Mouse (Mus musculus) G1E (cell line): Measurements from ENCODE around the gene Atf6b. TPM values are rescaled to one million over a fixed set of nuclear protein-coding genes. Genes with fewer than 3 reads are reported as not detected.

Source experiments
- ATAC-seq: 2 replicates; pipeline ENCODE4 v1.8.0; 2016; ENCODE audit warnings: mild to moderate bottlenecking; ENCODE audit not compliant: insufficient number of reproducible peaks, poor library complexity, low FRiP score, severe bottlenecking; ENCODE audit errors: extremely low read depth
- DNase-seq: peaks from one replicate; pipeline ENCODE4 v3.0.0; 2012; ENCODE audit warnings: low spot score
- H3K27me3 ChIP-seq: 2 replicates; pipeline ENCODE4 v1.6.1; 2012; ENCODE audit warnings: mild to moderate bottlenecking, low read length, inconsistent platforms; ENCODE audit not compliant: insufficient read depth
- H3K36me3 ChIP-seq: replicated peaks from 2 replicates; pipeline ENCODE3; 2012; ENCODE audit warnings: mild to moderate bottlenecking, inconsistent platforms
- H3K4me1 ChIP-seq: 2 replicates; pipeline ENCODE4 v1.6.1; 2012; ENCODE audit warnings: low read depth, low read length, inconsistent platforms, mixed read lengths; ENCODE audit not compliant: insufficient read depth
- H3K4me3 ChIP-seq: 2 replicates; pipeline ENCODE4 v1.5.1; 2012; ENCODE audit warnings: low read depth, mild to moderate bottlenecking, inconsistent platforms, low read length, moderate library complexity, mixed read lengths
- H3K9me3 ChIP-seq: replicated peaks from 2 replicates; pipeline ENCODE4 v1.6.1; 2012; ENCODE audit warnings: inconsistent platforms
- CTCF ChIP-seq: IDR thresholded peaks from 2 replicates; pipeline ENCODE4 v1.5.1; 2012; ENCODE audit warnings: low read depth, low read length, inconsistent platforms, mixed read lengths
- GATA1 ChIP-seq: IDR thresholded peaks from 2 replicates; pipeline ENCODE4 v1.6.1; 2012; ENCODE audit warnings: borderline replicate concordance, low read length, inconsistent platforms, mixed read lengths
- GATA2 ChIP-seq: IDR thresholded peaks from 2 replicates; pipeline ENCODE4 v1.6.1; 2012; ENCODE audit warnings: low read depth, low read length, inconsistent platforms, borderline replicate concordance
- POLR2AphosphoS5 ChIP-seq: IDR thresholded peaks from 2 replicates; pipeline ENCODE4 v1.6.1; 2012; ENCODE audit warnings: low read depth, low read length, inconsistent platforms; ENCODE audit not compliant: insufficient replicate concordance
- TAL1 ChIP-seq: conservative IDR thresholded peaks from 2 replicates; pipeline ENCODE4 v1.6.1; 2012; ENCODE audit warnings: low read depth, low read length, inconsistent platforms, mixed read lengths
- polyA plus RNA-seq: library from polyadenylated mRNA; stranded (reverse); fragments of >175 nt; gene quantifications from 2 replicates; pipeline ENCODE4 v1.2.3, GENCODE M21; 2012
- total RNA-seq, 2 experiments: library from RNA; stranded (forward) in 1 of 2; stranded (reverse) in 1 of 2; fragments of 200-1000 nt in 1 of 2; fragments of >200 nt in 1 of 2; fragmentation: Nextera tagmentation in 1 of 2; gene quantifications; 2 replicates each; pipeline ENCODE4 v1.2.3; 2014 to 2017

Atf6b gene
- total and polyA plus RNA-seq, 3 experiments = 9.2 to 89.0 (median 20.5) TPM

- peaks cover 78% of the 10 kb centered on the region for H3K4me1 ChIP-seq
- TF ChIP-seq GATA1 (no peak), TAL1 (no peak), GATA2 (no peak), POLR2AphosphoS5 (peak; percentile 34; the same call in 1 of the 2 replicates)
- DNase-seq (no peak), ATAC-seq (no peak)
- H3K4me3 ChIP-seq = peak overlapping the region; percentile 94
- H3K36me3 ChIP-seq = peaks cover 56% of the 10 kb centered on the region
- no peaks in the 10 kb centered on the region for H3K9me3 ChIP-seq
- H3K27me3 ChIP-seq = no peaks in the 10 kb centered on the region
These were observed 42.3 kb upstream of the Atf6b start for GRCm38 (mm10) chr17:34604511-34605237.

DNA sequence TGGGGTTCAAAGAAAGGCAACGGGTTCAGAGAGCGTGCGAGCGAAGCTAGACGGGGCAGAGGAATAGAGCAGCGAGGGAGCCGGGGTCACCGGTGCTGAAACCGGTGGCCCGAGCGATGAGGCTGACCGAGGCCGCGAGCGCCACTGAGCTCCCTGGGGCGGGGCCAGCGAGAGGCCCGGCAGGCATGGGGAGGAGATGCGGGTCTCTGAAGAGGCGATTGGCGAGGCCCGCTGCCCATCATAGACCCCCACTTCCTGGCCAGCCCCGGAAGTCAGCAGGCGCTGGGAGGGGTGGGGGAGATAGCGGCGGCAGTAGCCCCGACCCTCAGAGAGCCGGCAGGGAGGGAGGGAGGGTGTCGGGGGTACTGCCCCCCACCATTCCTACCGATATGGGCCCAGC is 41.3 kb upstream of the Atf6b start:
- ATAC-seq (peak; percentile 25; the same call in 1 of the 2 replicates), DNase-seq (peak; percentile 98)
- Histone ChIP-seq H3K27me3 (no peaks in the 10 kb centered on the region), H3K4me1 (peaks cover 78% of the 10 kb centered on the region), H3K9me3 (no peaks in the 10 kb centered on the region), H3K4me3 (peak overlapping the region; percentile 94), H3K36me3 (peaks cover 56% of the 10 kb centered on the region)
- TF ChIP-seq GATA2 (no peak), CTCF (no peak), GATA1 (no peak), POLR2AphosphoS5 (no peak)

- Histone ChIP-seq H3K36me3 (peaks cover 56% of the 10 kb centered on the region), H3K4me3 (peak overlapping the region; percentile 94), H3K4me1 (peaks cover 81% of the 10 kb centered on the region), H3K27me3 (no peaks in the 10 kb centered on the region), H3K9me3 (no peaks in the 10 kb centered on the region)
- ATAC-seq (no peak), DNase-seq (no peak)
- no peak for TF ChIP-seq GATA2
- TF ChIP-seq GATA1 = no peak
- TF ChIP-seq TAL1 = no peak
- no peak for TF ChIP-seq POLR2AphosphoS5
These were observed 40.5 kb upstream of the Atf6b start for GRCm38 (mm10) chr17:34606186-34607039.

- Histone ChIP-seq H3K9me3 (no peaks in the 10 kb centered on the region), H3K36me3 (peaks cover 63% of the 10 kb centered on the region), H3K4me1 (peaks cover 82% of the 10 kb centered on the region), H3K4me3 (no peak overlapping the region; the same call in 1 of the 2 replicates), H3K27me3 (no peaks in the 10 kb centered on the region)
- DNase-seq (no peak), ATAC-seq (no peak)
- no peak for TF ChIP-seq POLR2AphosphoS5
- no peak for TF ChIP-seq TAL1
- TF ChIP-seq CTCF = no peak
- TF ChIP-seq GATA1 = no peak
These were observed 38.9 kb upstream of the Atf6b start for GRCm38 (mm10) chr17:34607997-34608396.

DNA sequence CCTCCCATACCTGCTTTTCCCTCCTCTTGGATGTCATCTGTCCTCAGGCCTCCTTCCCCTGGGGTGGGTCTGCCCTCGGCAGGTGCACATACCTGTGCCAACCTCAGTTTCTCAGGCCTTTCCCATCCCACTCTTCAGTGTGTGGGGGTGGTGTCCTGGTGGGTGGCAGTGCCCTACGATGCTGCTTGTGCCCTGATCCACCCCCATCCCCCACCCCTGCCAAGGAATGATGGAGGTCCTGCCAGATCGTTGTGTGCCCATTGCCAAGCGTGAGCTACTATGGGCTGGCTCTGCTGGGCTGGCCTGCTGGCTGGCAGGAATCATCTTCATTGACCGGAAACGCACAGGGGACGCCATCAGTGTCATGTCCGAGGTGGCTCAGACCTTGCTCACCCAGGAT is 35.9 kb upstream of the Atf6b start:
- no peak for ATAC-seq
- no peaks in the 10 kb centered on the region for H3K9me3 ChIP-seq
- peak overlapping the region; percentile 6; the same call in 1 of the 2 replicates for H3K4me3 ChIP-seq
- H3K36me3 ChIP-seq = peaks cover 91% of the 10 kb centered on the region
- no peak for DNase-seq
- TF ChIP-seq TAL1 (no peak), GATA2 (no peak), CTCF (no peak), GATA1 (no peak), POLR2AphosphoS5 (no peak)
- H3K27me3 ChIP-seq = no peaks in the 10 kb centered on the region
- H3K4me1 ChIP-seq = peaks cover 99% of the 10 kb centered on the region

DNA sequence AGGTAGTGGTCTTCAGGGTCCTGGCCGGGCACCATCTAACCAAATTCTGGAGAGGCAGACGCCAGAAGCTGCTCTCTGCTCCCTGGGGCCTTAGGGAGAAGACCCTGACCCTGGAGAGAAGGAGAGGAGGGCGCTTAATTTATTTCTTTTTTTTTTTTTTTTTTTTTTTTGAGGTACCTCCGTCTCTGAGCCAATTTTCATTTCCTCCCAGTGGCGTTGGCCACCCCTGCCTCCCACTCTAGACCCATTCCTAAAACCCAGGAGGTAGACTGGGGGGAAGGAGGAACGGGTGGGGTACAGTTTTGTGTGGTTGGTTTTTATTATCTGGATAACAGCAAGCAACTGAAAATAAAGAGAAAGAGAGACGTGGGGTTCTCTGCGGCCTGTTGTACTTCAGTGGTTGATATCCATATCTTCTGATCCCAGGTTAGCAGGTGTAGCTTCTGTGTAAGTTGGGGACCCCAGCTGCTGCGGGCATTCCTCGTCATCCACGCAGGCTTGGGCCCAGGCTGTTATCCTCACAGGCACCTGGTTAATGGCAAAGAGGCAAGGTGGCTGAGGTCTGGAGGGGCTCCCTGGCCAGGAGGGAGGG is 33.8 kb upstream of the Atf6b start:
- ATAC-seq (peak; percentile 19; the same call in 1 of the 2 replicates), DNase-seq (peak; percentile 48)
- H3K27me3 ChIP-seq = no peaks in the 10 kb centered on the region
- no peaks in the 10 kb centered on the region for H3K9me3 ChIP-seq
- no peak for TF ChIP-seq GATA2
- no peak for TF ChIP-seq POLR2AphosphoS5
- TF ChIP-seq TAL1 = peak; percentile 94
- peak overlapping the region; percentile 62; the same call in 1 of the 2 replicates for H3K4me3 ChIP-seq
- H3K36me3 ChIP-seq = peaks cover 92% of the 10 kb centered on the region
- H3K4me1 ChIP-seq = peaks cover 83% of the 10 kb centered on the region
